Mouse (Mus musculus): ENCODE results near the gene Ces2f.
"Not testable (repeated sequence)": the region's sequence is repeated elsewhere in the genome, so short reads cannot be mapped to it uniquely, and the experiment has no call there.

The Ces2f gene

DNA sequence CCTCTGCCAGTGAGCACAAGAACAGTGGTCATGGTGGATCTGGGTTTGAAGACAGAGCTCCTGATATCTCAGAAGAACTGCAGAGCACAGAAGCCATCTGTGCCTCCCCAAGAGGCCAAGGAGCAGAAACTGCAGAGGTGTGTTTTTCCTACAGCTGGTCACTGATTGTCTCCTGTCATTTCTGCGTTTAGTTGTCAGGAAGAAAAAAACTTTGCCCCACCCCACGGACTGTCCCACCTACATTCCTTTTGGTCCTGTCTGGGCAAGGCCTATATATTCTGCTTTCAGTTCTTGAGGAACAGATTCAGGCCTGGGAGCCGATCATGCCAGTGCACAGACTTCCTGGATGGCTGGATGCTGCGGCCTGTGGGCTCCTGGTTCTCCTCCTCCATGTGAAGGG is at the start of gene Ces2f:
Gene Ces2f (plus strand): TSS at position 301 of the 400 bp plus-strand sequence.
- no peak for DNase-seq

DNA sequence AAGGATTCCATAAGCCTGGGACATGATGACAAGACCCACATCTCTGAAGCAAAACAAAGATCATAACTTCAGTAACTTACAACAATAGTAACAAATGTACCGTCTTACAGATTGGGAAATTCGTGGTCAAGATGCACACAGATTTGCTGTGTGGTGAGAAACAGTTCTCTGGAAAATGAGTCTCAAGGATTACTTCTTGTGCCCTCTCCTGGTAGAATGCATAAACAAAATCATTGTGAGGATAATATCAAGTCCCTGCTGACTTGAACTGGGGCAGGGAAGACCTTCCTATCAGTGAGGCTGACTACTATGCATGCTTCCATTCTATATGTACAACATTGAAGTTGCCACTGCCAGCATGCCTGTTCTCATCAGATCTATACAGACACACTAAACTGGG is 45.4 kb upstream of the Ces2f start:
- DNase-seq, result peak in 1 of 2 experiments; percentile 18

DNA sequence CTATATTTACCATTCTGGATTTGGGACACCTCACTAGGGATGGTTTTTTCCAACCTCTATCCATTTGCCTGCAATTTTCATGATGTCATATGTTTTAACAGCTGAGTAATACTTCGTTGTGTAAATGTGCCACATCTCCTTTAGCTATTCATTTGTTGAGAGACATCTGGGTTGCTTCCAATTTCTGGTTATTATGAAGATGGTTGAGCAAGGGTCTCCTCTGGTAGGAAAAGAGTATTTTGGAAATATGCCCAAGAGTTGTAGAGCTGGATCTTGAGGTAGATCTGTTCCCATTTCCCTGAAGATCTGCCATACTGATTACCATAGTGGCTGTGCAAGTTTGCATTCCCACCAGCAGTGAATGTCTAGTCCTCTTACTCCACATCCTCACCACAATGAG is 40.0 kb upstream of the Ces2f start:
- peak in 1 of 2 experiments; percentile 7 for DNase-seq

DNA sequence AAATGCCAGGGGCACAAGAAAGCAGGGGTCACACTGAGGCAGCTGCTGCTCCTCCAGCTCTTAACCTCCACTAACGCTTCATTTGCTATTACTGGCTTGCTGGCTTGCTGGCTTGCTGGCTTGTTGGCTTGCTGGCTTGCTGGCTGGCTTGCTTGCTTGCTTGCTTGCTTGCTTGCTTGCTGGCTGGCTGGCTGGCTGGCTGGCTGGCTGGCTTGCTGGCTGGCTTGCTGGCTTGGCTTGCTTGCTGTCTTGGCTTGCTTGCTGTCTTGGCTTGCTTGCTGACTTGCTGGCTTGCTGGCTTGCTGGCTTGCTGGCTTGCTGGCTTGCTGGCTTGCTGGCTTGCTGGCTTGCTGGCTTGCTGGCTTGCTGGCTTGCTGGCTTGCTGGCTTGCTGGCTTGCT is 38.1 kb upstream of the Ces2f start:
- DNase-seq, result peak; percentile 75 to 77

DNA sequence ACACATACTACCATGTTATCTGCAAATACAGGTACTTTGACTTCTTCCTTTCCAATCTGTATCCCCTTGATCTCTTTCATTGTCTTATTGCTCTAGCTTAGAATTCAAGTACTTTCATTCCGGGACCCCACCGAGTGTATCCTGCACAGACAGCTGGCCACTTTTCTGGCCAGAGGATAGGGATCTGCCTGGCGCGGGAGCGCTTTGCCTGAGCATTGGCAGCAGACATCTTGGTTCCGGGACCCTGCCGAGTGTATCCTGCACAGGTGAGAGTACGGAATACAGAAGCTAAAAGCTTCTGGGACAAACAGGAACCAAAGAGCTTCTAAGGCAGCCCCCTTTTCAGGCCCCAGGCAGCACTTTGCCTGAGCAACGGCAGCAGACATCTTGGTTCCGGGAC is 37.5 kb upstream of the Ces2f start:
- DNase-seq, result not testable (repeated sequence)

DNA sequence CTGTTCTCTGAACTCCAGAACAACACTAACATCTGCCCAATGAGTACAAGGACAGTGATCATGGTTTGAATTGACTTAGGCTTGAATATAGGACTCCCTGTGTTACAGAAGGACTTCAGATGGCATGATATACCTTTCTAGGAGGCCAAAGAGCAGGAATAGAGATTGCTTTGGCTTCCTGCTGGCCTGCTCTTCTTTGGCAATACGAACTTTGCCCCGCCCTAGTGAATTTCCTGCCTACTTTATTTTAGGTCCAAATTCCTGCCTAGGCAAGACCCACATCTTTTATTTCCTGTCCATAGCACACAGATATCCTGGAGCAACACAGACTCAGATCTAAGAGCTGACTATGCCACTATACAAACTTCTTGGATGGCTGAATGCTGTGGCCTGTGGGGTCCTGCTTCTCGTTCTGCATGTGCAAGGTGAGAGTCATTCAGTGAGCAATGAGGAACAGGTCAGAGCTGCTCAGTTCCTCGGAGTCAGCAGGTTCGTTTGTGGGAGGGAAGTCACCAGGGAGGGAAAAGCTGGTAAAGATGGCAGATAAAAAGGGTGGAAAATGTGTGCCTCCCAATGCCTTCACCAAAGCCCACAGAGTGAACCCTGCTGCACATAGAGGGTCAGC is 21.1 kb upstream of the Ces2f start, which contains the start of gene Ces2e:
Gene Ces2e (plus strand): TSS at position 289 of the 625 bp plus-strand sequence.
- peak; percentile 68 to 71 for DNase-seq

DNA sequence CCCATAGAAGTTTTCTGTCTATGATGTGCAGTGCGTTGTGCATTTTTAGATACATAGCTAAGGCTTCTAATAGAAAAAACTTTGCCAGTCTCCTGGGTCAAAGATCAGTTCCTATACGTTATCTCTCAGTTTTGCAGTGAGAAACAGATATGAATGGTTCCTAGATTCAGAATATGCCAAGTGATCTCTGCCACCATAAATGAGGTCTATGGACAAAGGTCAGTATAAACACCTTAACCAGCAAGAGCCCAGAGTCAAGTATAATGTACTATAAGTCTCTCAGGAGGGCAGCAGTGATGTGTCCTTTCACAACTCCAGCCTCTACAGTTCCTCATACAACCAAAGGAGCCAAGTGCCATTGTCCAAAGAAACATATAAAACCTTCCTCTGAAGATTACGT is 19.9 kb upstream of the Ces2f start:
- DNase-seq, result no peak

DNA sequence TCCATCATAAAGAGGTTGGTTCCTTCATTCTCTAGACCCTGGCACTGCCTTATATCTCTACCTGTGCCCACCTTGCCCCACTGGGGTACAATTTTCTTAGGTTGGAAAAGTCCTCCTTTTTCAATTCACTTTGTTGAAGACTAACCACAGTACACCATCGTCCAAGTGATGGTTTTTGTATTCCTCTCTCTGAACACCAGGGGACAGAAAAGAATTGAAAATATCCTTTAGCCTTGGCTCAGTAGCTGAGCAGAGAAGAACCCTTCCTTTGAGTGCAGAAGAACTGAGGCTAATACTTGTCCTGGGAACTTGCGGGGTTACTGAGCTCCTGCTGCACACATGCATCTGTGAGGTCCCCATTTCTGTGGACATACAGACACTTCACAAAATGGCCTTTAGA is 2.5 kb upstream of the Ces2f start:
- DNase-seq, result peak in 1 of 2 experiments; percentile 12

DNA sequence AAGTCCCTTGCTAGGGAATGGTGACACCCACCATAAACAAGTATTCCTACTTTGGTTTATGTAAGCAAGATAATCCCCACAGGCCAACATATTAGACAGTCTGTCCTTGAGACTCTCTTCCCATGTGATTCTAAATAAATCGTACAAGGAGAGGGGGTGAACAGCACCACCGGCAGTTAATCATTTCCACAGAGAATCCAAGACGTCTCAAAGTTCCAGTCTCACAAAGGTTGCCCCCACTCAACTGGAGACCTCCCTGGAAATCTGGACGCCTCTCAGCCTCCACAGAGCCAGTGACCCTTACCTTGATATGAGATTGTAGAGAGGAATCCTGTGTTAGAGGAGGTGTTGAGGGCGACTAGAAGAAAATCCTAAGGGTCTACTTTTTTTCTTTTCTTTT is 1.9 kb downstream of the Ces2f start:
- DNase-seq, result peak; percentile 41 to 72

DNA sequence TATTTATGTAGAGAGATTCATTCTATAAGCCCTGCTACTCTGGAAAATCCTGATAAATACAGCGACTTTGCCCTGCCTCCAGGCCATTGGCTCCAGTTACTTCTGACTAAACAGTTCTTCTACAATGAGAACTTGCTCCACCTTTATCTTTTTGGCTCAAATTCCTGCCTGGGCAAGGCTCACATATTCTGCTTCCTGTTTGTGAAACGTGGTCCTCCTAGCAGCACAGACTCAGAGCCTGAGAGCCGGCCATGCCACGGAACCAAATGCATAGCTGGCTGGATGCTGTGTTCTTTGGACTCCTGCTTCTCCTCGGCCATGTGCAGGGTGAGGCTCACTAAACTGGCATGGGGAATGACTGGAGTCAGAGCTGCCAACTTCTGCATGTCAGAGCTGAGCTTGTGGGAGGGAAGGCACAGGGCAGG is 14.4 kb downstream of the Ces2f start, which contains the start of gene Ces2g:
Gene Ces2g (plus strand): TSS at position 182 of the 425 bp plus-strand sequence.
- peak; percentile 30 to 43 for DNase-seq

DNA sequence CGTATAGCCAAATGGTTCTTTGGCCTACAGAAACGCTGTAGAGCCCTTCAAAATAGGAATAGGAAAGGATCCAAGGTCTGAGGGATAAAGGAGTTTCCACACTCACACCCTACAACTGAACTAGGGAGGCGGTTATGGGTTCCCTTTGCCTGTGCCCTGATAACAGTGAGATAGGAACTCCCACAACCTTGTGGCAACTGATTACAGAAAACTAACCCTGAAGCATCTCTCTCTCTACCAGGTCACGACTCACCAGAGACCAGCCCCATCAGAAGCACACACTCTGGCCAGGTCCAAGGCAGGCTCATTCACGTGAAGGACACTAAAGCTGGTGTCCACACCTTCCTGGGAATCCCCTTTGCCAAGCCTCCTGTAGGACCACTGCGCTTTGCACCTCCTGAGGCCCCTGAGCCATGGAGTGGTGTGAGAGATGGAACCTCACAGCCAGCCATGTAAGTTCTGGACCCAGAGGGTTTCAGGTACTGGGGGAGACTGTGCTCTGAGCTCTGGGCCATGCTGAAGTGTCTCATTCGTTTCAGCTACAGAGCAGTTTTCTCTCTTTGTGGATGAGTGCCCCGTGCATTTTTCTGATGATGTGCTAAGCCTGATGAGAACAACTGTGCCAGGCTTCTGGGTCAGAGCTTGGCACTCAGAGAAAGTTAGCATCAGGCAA is 15.2 kb downstream of the Ces2f start:
- DNase-seq, result no peak

DNA sequence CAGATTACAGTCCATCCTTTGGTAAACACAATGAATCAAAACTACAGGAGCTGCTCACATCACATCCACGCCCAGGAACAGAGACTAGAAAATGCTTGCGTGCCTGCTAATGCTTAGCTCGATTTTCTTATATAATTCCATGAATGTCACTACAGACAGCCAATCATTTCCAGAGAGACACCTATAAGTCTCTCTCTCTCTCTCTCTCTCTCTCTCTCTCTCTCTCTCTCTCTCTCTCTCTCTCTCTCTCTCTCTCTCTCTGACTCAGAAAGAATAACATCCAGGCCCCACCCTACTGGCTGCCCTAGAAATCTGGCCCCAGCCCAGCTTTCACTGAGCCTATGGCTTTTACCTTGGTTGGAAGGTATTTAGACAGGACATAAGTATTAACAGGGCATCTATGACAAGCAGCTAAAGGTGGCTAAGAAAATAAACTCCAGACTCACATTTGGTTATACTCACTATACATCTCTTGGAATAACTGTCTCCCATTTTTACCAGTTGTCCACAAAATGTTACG is 16.3 kb downstream of the Ces2f start:
- DNase-seq, result no peak

DNA sequence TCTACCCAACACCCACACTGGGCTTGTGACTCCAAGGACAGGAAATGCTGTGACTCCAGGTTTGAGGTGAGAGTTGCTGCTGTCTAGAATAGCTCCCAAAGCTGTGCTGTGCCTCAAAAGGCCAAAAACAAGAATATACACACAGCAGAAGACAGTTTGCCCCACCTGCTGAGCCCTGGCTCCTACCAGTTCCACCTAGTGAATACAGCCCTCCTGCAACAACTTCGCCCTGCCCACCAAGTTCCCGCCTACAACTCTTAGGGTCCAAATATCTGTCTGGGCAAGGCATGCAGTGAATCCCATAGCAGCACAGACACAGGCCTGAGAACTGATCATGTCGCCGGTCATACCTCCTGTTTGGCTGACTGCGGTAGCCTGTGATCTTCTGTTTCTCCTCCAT is 37.0 kb downstream of the Ces2f start:
- DNase-seq, result peak; percentile 31 to 43

DNA sequence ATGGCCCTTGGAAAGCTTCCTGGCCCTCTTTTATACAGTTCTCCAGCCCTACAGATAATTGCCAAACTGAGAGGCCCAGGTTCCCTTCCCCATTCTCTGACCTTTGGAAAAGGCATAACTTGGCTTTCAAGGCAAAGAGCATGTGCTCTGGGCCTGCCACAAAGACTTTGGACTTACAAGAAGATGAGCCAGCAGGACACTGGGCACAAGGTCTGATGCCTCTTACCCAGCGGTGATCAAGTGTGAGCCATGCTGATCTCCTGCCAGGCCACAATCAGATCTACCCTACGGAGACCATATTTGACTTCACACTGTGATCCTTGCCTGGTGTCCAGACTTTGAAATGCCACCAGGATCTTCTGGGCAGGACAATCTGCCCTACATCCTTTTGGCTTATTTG is 37.8 kb downstream of the Ces2f start:
- peak; percentile 77 to 92 for DNase-seq

DNA sequence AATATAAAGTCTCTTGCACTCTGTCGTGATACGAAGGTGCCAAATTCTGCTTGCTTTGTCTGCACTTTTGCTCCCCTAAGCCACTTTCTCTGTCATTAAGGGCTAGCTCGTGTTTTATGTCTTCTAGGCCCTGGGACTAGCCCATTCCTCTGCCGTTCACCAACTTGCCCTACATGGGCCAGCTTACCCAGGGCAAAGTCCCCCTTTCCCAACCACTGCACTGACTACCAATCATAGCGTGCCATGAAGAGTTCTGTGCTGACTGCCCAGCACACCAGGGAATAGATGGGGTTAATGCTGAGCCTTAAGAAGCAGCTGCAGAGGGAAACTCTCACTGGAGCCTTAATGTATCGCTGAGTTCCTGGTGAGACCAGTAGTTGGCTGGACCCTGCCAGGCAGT is 51.0 kb downstream of the Ces2f start:
- DNase-seq, result peak; percentile 66 to 75

DNA sequence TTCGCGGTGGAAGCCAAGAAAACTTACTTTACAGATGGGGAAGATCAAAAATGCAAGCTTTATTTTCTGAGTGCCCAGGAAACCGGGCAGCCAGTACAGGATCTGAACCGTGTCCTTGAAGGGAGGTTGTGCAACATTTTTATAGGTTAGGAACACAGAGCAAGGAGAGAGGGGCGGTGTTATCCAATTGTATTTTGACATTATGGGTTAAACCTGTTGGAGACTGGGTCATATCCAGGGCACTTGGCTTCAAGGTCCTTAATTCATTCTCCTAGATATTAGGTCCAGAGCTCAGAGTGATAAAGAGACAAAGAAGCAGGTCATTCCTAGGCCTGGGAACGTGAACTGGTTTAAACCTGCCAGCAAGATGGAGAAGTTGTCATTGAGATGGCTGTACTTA is 52.0 kb downstream of the Ces2f start:
- DNase-seq, result peak in 1 of 2 experiments; percentile 45

DNA sequence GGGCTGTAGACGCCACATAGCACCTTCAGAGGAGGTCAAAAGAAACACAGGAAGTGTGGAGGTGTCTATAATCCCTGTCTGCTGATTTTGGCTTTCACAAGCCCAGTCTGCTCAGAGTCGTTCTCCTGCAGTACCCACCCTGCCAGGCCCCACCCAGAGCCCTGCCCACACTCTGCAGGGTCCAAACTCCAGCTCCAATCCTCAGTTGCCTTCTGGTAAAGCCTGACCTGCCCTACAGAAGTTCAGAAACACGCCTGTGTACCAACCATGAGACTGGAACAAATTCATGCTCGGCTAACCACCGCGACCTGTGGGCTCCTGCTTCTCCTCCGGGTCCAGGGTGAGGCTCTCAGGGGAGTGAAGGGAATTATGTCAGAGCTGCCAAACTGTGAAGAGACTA is 53.4 kb downstream of the Ces2f start, which contains the start of gene Ces2h:
Gene Ces2h (plus strand): TSS at position 268 of the 400 bp plus-strand sequence.
- peak; percentile 85 to 90 for DNase-seq
